Mouse (Mus musculus) left cerebral cortex, adult 2 months (tissue): ENCODE measurements around the gene Slc7a14. TPM values are rescaled to one million over a fixed set of nuclear protein-coding genes. Genes with fewer than 3 reads are reported as not detected.
A peak's percentile ranks its signal among the peaks of the same experiment; 100 is the strongest.

ENCODE experiments used
- DNase-seq, 2 experiments: peaks; one replicate each; pipeline ENCODE4 v3.0.0; 2021 to 2022; ENCODE audit warnings: low spot score in 2 of 2, mixed read lengths in 1 of 2; ENCODE audit errors: extremely low spot score in 1 of 2
- H3K27ac ChIP-seq: fragments of 200-600 bp; 2 replicates; pipeline ENCODE4 v1.8.1; 2022
- H3K4me3 ChIP-seq: fragments of 200-600 bp; 2 replicates; pipeline ENCODE4 v1.8.1; 2022
- CTCF ChIP-seq: fragments of 200-600 bp; IDR thresholded peaks from 2 replicates; pipeline ENCODE4 v1.8.1; 2022; ENCODE audit warnings: antibody characterized with exemption, mild to moderate bottlenecking, moderate library complexity
- intact Hi-C: fragments of 180-260 bp; cut with DNase I; formaldehyde crosslinking; loops from one replicate; pipeline ENCODE4 v1.15.1; 2025
- total RNA-seq, 2 experiments: library from RNA; stranded (reverse); gene quantifications; 2 replicates each; pipeline ENCODE4 v1.2.3; 2021

The Slc7a14 gene
- total RNA-seq, 2 experiments from 2014 or later = 61.3 to 62.1 TPM

GRCm38 (mm10) chr3:31203947-31204346 is 106.2 kb downstream of the Slc7a14 start:
- Histone ChIP-seq H3K27ac (no peak overlapping the region), H3K4me3 (no peak overlapping the region)
- TF ChIP-seq CTCF = no peak
- DNase-seq = no peak
- intact Hi-C loops = no loop called here

- Histone ChIP-seq H3K4me3 (no peak overlapping the region), H3K27ac (no peak overlapping the region)
- no peak for TF ChIP-seq CTCF
- intact Hi-C loops = no loop called here
- DNase-seq = no peak
These were observed 110.9 kb downstream of the Slc7a14 start for GRCm38 (mm10) chr3:31199162-31199877.

GRCm38 (mm10) chr3:31191402-31191801 is 118.8 kb downstream of the Slc7a14 start:
- no peak for TF ChIP-seq CTCF
- no peak overlapping the region for H3K27ac ChIP-seq
- intact Hi-C loops = no loop called here
- H3K4me3 ChIP-seq = no peak overlapping the region
- no peak for DNase-seq

- no peak for DNase-seq
- no peak overlapping the region for H3K27ac ChIP-seq
- intact Hi-C loops = no loop called here
- H3K4me3 ChIP-seq = no peak overlapping the region
- TF ChIP-seq CTCF = no peak
These were observed 119.8 kb downstream of the Slc7a14 start for GRCm38 (mm10) chr3:31190342-31190741.

GRCm38 (mm10) chr3:31166365-31166871 is 143.8 kb downstream of the Slc7a14 start:
- intact Hi-C loops = no loop called here
- peak in 1 of 2 experiments; percentile 34 for DNase-seq
- Histone ChIP-seq H3K27ac (peak overlapping the region; percentile 26; the same call in 1 of the 2 replicates), H3K4me3 (no peak overlapping the region)
- no peak for TF ChIP-seq CTCF

- Histone ChIP-seq H3K27ac (peak overlapping the region; percentile 40; the same call in 1 of the 2 replicates), H3K4me3 (no peak overlapping the region)
- intact Hi-C loops = no loop called here
These were observed 144.4 kb downstream of the Slc7a14 start for GRCm38 (mm10) chr3:31165803-31166202.

GRCm38 (mm10) chr3:31162860-31163259 is 147.3 kb downstream of the Slc7a14 start:
- Histone ChIP-seq H3K27ac (no peak overlapping the region), H3K4me3 (no peak overlapping the region)
- no peak for DNase-seq
- intact Hi-C loops = no loop called here
- no peak for TF ChIP-seq CTCF

More at GRCm38 (mm10) chr3:31165803-31166202, 144.4 kb downstream of the Slc7a14 start:
- DNase-seq = no peak
- TF ChIP-seq CTCF = no peak; the same call in 1 of the 2 replicates

- Histone ChIP-seq H3K27ac (no peak overlapping the region), H3K4me3 (no peak overlapping the region)
- intact Hi-C loops = no loop called here
- no peak for TF ChIP-seq CTCF
- DNase-seq = no peak
These were observed 148.8 kb downstream of the Slc7a14 start for GRCm38 (mm10) chr3:31161336-31161735.

- no peak for TF ChIP-seq CTCF
- no peak overlapping the region for H3K4me3 ChIP-seq
- intact Hi-C loops = no loop called here
- no peak overlapping the region for H3K27ac ChIP-seq
- no peak for DNase-seq
These were observed 150.1 kb downstream of the Slc7a14 start for GRCm38 (mm10) chr3:31160046-31160445.

GRCm38 (mm10) chr3:31157776-31158175 is 152.4 kb downstream of the Slc7a14 start:
- no peak for TF ChIP-seq CTCF
- H3K27ac ChIP-seq = no peak overlapping the region
- no peak overlapping the region for H3K4me3 ChIP-seq
- intact Hi-C loops = no loop called here
- DNase-seq = no peak

GRCm38 (mm10) chr3:31156126-31156525 is 154.1 kb downstream of the Slc7a14 start:
- Histone ChIP-seq H3K4me3 (no peak overlapping the region), H3K27ac (no peak overlapping the region)
- no peak for DNase-seq
- no peak for TF ChIP-seq CTCF
- intact Hi-C loops = no loop called here

Other genes starting within 250 kb of the Slc7a14 start
- gene Skil, start 215.3 kb downstream of the Slc7a14 start, total RNA-seq = 10 to 100 TPM; 65.8 to 68.1 TPM
- 10 to 100 TPM; 73.8 to 75.7 TPM for gene Cldn11, start 160.5 kb downstream of the Slc7a14 start, total RNA-seq